25 mouse cellular contexts compared by ENCODE assay signal in genomic region chr6:17059501-17059900, GRCm38 (mm10). TPM values are rescaled to one million over a fixed set of nuclear protein-coding genes. Genes with fewer than 3 reads are reported as not detected.
DNase-seq lines count a peak whose midpoint lies in the region; ATAC-seq lines count a peak whose summit lies in the region.
"Had no signal": no experiment of that assay in that cellular context is flagged by ENCODE, and none has a peak within 500 bp of the region (broad histone marks: within the 10 kb centered on the region; RNA-seq: fewer than 3 reads in every experiment).

No protein-coding gene starts in this region.

- 32% methylated on average over 2 of the region's 2 CpGs for WGBS in intestine, embryonic 16.5 days
- 42% methylated on average over 2 of the region's 2 CpGs for WGBS in kidney, embryonic 15.5 days
- whole genome bisulfite sequencing in hindbrain, embryonic 14.5 days = 90% methylated on average over 2 of the region's 2 CpGs
- 93% methylated on average over 2 of the region's 2 CpGs for WGBS in forebrain, embryonic 10.5 days

- H3K36me3 ChIP-seq in intestine, embryonic 16.5 days (ENCODE audit: control insufficient read depth, insufficient read depth, low read length) = no peaks in the 10 kb centered on the region
- H3K36me3 ChIP-seq in kidney, embryonic 15.5 days = no peaks in the 10 kb centered on the region
- H3K36me3 ChIP-seq in hindbrain, embryonic 14.5 days (replicated peaks; ENCODE audit: control insufficient read depth, insufficient read depth) = no peaks in the 10 kb centered on the region
- no peaks in the 10 kb centered on the region for H3K36me3 ChIP-seq in forebrain, embryonic 10.5 days (replicated peaks)
- H3K36me3 ChIP-seq: embryonic facial prominence, embryonic 13.5 days; hindbrain, embryonic 10.5 days; limb, embryonic 10.5 days; liver, embryonic 13.5 days; lung, embryonic 15.5 days; midbrain, embryonic 15.5 days; neural tube, embryonic 13.5 days had no signal

- H3K9me3 ChIP-seq in intestine, embryonic 16.5 days (ENCODE audit: control insufficient read depth, low read length) = no peaks in the 10 kb centered on the region
- no peaks in the 10 kb centered on the region for H3K9me3 ChIP-seq in kidney, embryonic 15.5 days (replicated peaks)
- no peaks in the 10 kb centered on the region for H3K9me3 ChIP-seq in hindbrain, embryonic 14.5 days (ENCODE audit: control insufficient read depth, low read length)
- H3K9me3 ChIP-seq in forebrain, embryonic 10.5 days = no peaks in the 10 kb centered on the region
- H3K9me3 ChIP-seq: embryonic facial prominence, embryonic 13.5 days; forebrain, embryonic 13.5 days; hindbrain, embryonic 10.5 days; limb, embryonic 10.5 days; liver, embryonic 13.5 days; lung, embryonic 15.5 days; midbrain, embryonic 15.5 days; neural tube, embryonic 13.5 days had no signal

- no peak overlapping the region for H3K4me2 ChIP-seq in intestine, embryonic 16.5 days (ENCODE audit: low read depth, low read length)
- no peak overlapping the region for H3K4me2 ChIP-seq in kidney, embryonic 15.5 days
- H3K4me2 ChIP-seq in hindbrain, embryonic 14.5 days (replicated peaks) = no peak overlapping the region
- H3K4me2 ChIP-seq: embryonic facial prominence, embryonic 13.5 days; forebrain, embryonic 13.5 days; heart, embryonic 11.5 days; liver, embryonic 13.5 days; lung, embryonic 15.5 days; midbrain, embryonic 15.5 days; neural tube, embryonic 13.5 days had no signal

- no peak overlapping the region for H3K9ac ChIP-seq in intestine, embryonic 16.5 days (ENCODE audit: low read depth, low read length)
- no peak overlapping the region for H3K9ac ChIP-seq in kidney, embryonic 15.5 days
- no peak overlapping the region for H3K9ac ChIP-seq in hindbrain, embryonic 14.5 days
- H3K9ac ChIP-seq: embryonic facial prominence, embryonic 13.5 days; forebrain, embryonic 13.5 days; liver, embryonic 13.5 days; lung, embryonic 15.5 days; midbrain, embryonic 15.5 days; neural tube, embryonic 13.5 days had no signal

- peak overlapping the region; percentile 63 for H3K27ac ChIP-seq in intestine, embryonic 16.5 days (ENCODE audit: low read length)
- no peak overlapping the region for H3K27ac ChIP-seq in kidney, embryonic 15.5 days
- H3K27ac ChIP-seq in hindbrain, embryonic 14.5 days = no peak overlapping the region
- no peak overlapping the region for H3K27ac ChIP-seq in forebrain, embryonic 10.5 days
- H3K27ac ChIP-seq: embryonic facial prominence, embryonic 13.5 days; forebrain, embryonic 13.5 days; hindbrain, embryonic 10.5 days; limb, embryonic 10.5 days; liver, embryonic 13.5 days; lung, embryonic 15.5 days; midbrain, embryonic 15.5 days; neural tube, embryonic 13.5 days had no signal

- H3K27me3 ChIP-seq in intestine, embryonic 16.5 days (replicated peaks; ENCODE audit: control insufficient read depth, insufficient read depth, low read length) = no peaks in the 10 kb centered on the region
- H3K27me3 ChIP-seq in kidney, embryonic 15.5 days = no peaks in the 10 kb centered on the region
- no peaks in the 10 kb centered on the region for H3K27me3 ChIP-seq in hindbrain, embryonic 14.5 days (ENCODE audit: control insufficient read depth, insufficient read depth, low read length)
- H3K27me3 ChIP-seq in forebrain, embryonic 10.5 days (ENCODE audit: poor library complexity, severe bottlenecking) = peaks cover 12% of the 10 kb centered on the region
- H3K27me3 ChIP-seq: embryonic facial prominence, embryonic 13.5 days; liver, embryonic 13.5 days; lung, embryonic 15.5 days; midbrain, embryonic 15.5 days had no signal

- peak; percentile 66 for DNase-seq in heart, adult 11 months
- no peak for DNase-seq in heart, postnatal 36 days
- DNase-seq in kidney, postnatal 36 days = peak; percentile 56 to 65
- no peak for DNase-seq in hindbrain, embryonic 14.5 days (ENCODE audit: low spot score)
- DNase-seq in forebrain, embryonic 10.5 days (ENCODE audit: extremely low spot score, low spot score) = no peak
- DNase-seq: adrenal gland, postnatal 10 days; cerebellum, adult 2 months; cerebellum, postnatal 25 days; embryo, embryonic 11 days; liver, embryonic 13.5 days; lung, postnatal 36 days; right cerebral cortex, adult 18-20 months had no signal

- peak; percentile 89 for ATAC-seq in intestine, embryonic 16.5 days
- ATAC-seq in kidney, embryonic 15.5 days (replicated peaks; ENCODE audit: low FRiP score) = peak; percentile 63; the same call in 1 of the 2 replicates
- no peak for ATAC-seq in hindbrain, embryonic 14.5 days (ENCODE audit: low FRiP score)
- no peak for ATAC-seq in CD4-positive, CD25-positive, alpha-beta regulatory T cell, adult 4 months
- ATAC-seq: forebrain, embryonic 13.5 days; midbrain, embryonic 15.5 days had no signal

- H3K4me1 ChIP-seq in intestine, embryonic 16.5 days (ENCODE audit: control insufficient read depth, insufficient read depth, low read length) = peaks cover 23% of the 10 kb centered on the region
- peaks cover 21% of the 10 kb centered on the region for H3K4me1 ChIP-seq in kidney, embryonic 15.5 days
- H3K4me1 ChIP-seq in hindbrain, embryonic 14.5 days (replicated peaks; ENCODE audit: control insufficient read depth, insufficient read depth, low read length) = no peaks in the 10 kb centered on the region
- peaks cover 2% of the 10 kb centered on the region for H3K4me1 ChIP-seq in forebrain, embryonic 10.5 days
- H3K4me1 ChIP-seq: forebrain, embryonic 13.5 days; liver, embryonic 13.5 days; midbrain, embryonic 15.5 days had no signal

- H3K4me3 ChIP-seq in intestine, embryonic 16.5 days (ENCODE audit: low read length) = no peak overlapping the region
- no peak overlapping the region for H3K4me3 ChIP-seq in kidney, embryonic 15.5 days (replicated peaks)
- H3K4me3 ChIP-seq in hindbrain, embryonic 14.5 days (replicated peaks; ENCODE audit: low read length) = no peak overlapping the region
- no peak overlapping the region for H3K4me3 ChIP-seq in forebrain, embryonic 10.5 days
- H3K4me3 ChIP-seq: embryonic facial prominence, embryonic 13.5 days; erythroblast, embryonic 14.5 days; forebrain, embryonic 13.5 days; hindbrain, embryonic 10.5 days; limb, embryonic 10.5 days; liver, embryonic 13.5 days; lung, embryonic 15.5 days; midbrain, embryonic 15.5 days; myocyte; neural tube, embryonic 13.5 days had no signal

- intact Hi-C loops in heart, postnatal 36 days (cut with DNase I) = no loop called here

RNA-seq across cellular contexts. Expression of gene Tes, which starts 5.4 kb away (rescaled TPM):
- 1 to 10 TPM; 3.4 to 3.5 TPM for total RNA-seq in heart, postnatal 36 days (2021)
- 90.1 and 97.0 TPM in 2 replicates for polyA plus RNA-seq in intestine, embryonic 16.5 days (2015; fragmentation: Nextera tagmentation; extraction: Ambion mirVana)
- polyA plus RNA-seq in kidney, embryonic 15.5 days (2015; fragmentation: Nextera tagmentation; extraction: Ambion mirVana) = 70.5 and 72.6 TPM in 2 replicates
- 69.5 and 72.9 TPM in 2 replicates for polyA plus RNA-seq in hindbrain, embryonic 14.5 days (2014; fragmentation: Nextera tagmentation; extraction: Ambion mirVana)
- polyA plus RNA-seq in forebrain, embryonic 10.5 days (2016; fragmentation: Nextera tagmentation; extraction: Ambion mirVana) = 41.2 and 43.1 TPM in 2 replicates
- polyA plus RNA-seq in CD4-positive, CD25-positive, alpha-beta regulatory T cell, adult 4 months (2017; shearing (Covaris generic)) = 100 to 1,000 TPM; 203 TPM

Comparison
In these comparisons a context has a peak if more than half of its experiments do, and no peak if none do; other contexts are left out.
1. DNase-seq: peak in heart, adult 11 months (single experiment) and kidney, postnatal 36 days (2 of 2); none in heart, postnatal 36 days (0 of 2), hindbrain, embryonic 14.5 days (single experiment) and forebrain, embryonic 10.5 days (single experiment).
2. ATAC-seq: peak in intestine, embryonic 16.5 days (single experiment) and kidney, embryonic 15.5 days (single experiment); none in hindbrain, embryonic 14.5 days (single experiment) and CD4-positive, CD25-positive, alpha-beta regulatory T cell, adult 4 months (single experiment).